Mouse (Mus musculus) megakaryocyte, embryonic 14.5 days (primary cell): ENCODE measurements around the gene Peli2. TPM values are rescaled to one million over a fixed set of nuclear protein-coding genes. Genes with fewer than 3 reads are reported as not detected.

Experiments
- H3K27me3 ChIP-seq: replicated peaks from 2 replicates; pipeline ENCODE3; 2012; ENCODE audit warnings: inconsistent platforms
- H3K36me3 ChIP-seq: replicated peaks from 2 replicates; pipeline ENCODE3; 2012; ENCODE audit warnings: low read length, inconsistent platforms, mixed read lengths
- H3K4me1 ChIP-seq: 2 replicates; pipeline ENCODE4 v1.6.1; 2012; ENCODE audit warnings: inconsistent platforms
- H3K4me3 ChIP-seq: replicated peaks from 2 replicates; pipeline ENCODE3; 2012; ENCODE audit warnings: moderate library complexity, mild to moderate bottlenecking, inconsistent platforms
- H3K9me3 ChIP-seq: 2 replicates; pipeline ENCODE4 v1.6.1; 2012; ENCODE audit warnings: inconsistent platforms
- FLI1 ChIP-seq: IDR thresholded peaks from 2 replicates; pipeline ENCODE4 v1.6.1; 2012; ENCODE audit warnings: low read length, inconsistent platforms, mixed read lengths
- GATA1 ChIP-seq: IDR thresholded peaks from 3 replicates; pipeline ENCODE4 v1.6.1; 2012; ENCODE audit warnings: mixed read lengths, low read length, inconsistent platforms, borderline replicate concordance
- polyA plus RNA-seq: library from polyadenylated mRNA; stranded (reverse); fragments of >175 nt; gene quantifications from 2 replicates; pipeline ENCODE4 v1.2.3, GENCODE M21; 2012; ENCODE audit warnings: low replicate concordance; ENCODE audit not compliant: insufficient read depth

The Peli2 gene
- polyA plus RNA-seq, 1 experiment, result 2.8 TPM

GRCm38 (mm10) chr14:48125971-48126370, 5.3 kb downstream of the Peli2 start:
- Histone ChIP-seq H3K4me3 (no peak overlapping the region), H3K9me3 (no peaks in the 10 kb centered on the region), H3K4me1 (peaks cover 8% of the 10 kb centered on the region), H3K36me3 (no peaks in the 10 kb centered on the region), H3K27me3 (peaks cover 42% of the 10 kb centered on the region)
- TF ChIP-seq FLI1, result no peak
- no peak for TF ChIP-seq GATA1

GRCm38 (mm10) chr14:48126931-48127330, 6.3 kb downstream of the Peli2 start:
- Histone ChIP-seq H3K4me3 (no peak overlapping the region), H3K27me3 (peaks cover 32% of the 10 kb centered on the region), H3K4me1 (no peaks in the 10 kb centered on the region), H3K9me3 (no peaks in the 10 kb centered on the region), H3K36me3 (no peaks in the 10 kb centered on the region)
- no peak for TF ChIP-seq GATA1
- TF ChIP-seq FLI1, result no peak

GRCm38 (mm10) chr14:48127609-48128185, 7.1 kb downstream of the Peli2 start:
- H3K36me3 ChIP-seq, result no peaks in the 10 kb centered on the region

DNA sequence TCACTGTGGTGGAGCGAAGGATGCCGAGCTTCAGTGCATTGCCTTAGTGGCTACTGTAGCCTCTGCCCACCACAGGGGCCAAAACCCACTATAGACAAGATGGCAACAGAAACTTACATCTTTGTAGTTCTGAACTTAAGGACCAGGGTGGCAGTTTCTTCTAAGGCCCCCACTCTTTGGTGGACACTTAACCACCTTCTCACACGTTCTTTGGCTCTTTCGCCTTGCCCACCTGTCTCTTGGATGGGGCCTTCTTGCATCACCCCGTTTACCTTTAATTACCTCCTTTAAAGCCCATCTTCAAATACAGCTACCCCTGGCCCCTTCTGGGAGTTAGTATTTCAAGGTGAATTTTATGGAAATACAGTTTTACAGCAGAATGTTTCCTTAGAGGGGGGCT, 8.1 kb downstream of the Peli2 start:
- Histone ChIP-seq H3K36me3 (no peaks in the 10 kb centered on the region), H3K27me3 (peaks cover 17% of the 10 kb centered on the region), H3K9me3 (no peaks in the 10 kb centered on the region), H3K4me3 (no peak overlapping the region), H3K4me1 (no peaks in the 10 kb centered on the region)
- TF ChIP-seq FLI1 (no peak), GATA1 (no peak)

More at GRCm38 (mm10) chr14:48127609-48128185, 7.1 kb downstream of the Peli2 start:
- Histone ChIP-seq H3K4me1 (no peaks in the 10 kb centered on the region), H3K4me3 (no peak overlapping the region), H3K27me3 (peaks cover 24% of the 10 kb centered on the region), H3K9me3 (no peaks in the 10 kb centered on the region)
- TF ChIP-seq FLI1, result no peak
- no peak for TF ChIP-seq GATA1

DNA sequence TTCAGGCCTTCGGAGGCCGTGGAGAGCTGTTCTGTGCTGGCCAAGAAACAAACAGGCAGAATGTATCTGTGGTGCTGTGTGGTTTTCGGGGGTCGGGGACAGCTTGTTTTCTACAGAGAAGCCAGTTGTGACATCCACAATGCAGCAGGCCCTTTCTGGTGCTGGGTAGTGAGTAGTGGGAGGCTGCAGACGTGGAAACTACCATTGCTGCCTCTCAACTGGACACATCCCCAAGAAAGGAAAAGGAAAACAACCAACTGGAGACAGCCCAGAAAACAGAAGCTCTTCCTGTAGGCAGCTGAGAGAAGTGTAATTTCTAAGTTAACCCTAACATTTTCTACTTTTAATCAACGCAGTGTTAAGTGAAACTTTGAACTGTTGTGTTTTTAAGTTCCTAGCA, 9.4 kb downstream of the Peli2 start:
- H3K27me3 ChIP-seq, result peaks cover 12% of the 10 kb centered on the region
- H3K4me1 ChIP-seq, result no peaks in the 10 kb centered on the region
- H3K36me3 ChIP-seq, result no peaks in the 10 kb centered on the region
- H3K4me3 ChIP-seq, result no peak overlapping the region
- TF ChIP-seq GATA1, result no peak
- no peaks in the 10 kb centered on the region for H3K9me3 ChIP-seq

DNA sequence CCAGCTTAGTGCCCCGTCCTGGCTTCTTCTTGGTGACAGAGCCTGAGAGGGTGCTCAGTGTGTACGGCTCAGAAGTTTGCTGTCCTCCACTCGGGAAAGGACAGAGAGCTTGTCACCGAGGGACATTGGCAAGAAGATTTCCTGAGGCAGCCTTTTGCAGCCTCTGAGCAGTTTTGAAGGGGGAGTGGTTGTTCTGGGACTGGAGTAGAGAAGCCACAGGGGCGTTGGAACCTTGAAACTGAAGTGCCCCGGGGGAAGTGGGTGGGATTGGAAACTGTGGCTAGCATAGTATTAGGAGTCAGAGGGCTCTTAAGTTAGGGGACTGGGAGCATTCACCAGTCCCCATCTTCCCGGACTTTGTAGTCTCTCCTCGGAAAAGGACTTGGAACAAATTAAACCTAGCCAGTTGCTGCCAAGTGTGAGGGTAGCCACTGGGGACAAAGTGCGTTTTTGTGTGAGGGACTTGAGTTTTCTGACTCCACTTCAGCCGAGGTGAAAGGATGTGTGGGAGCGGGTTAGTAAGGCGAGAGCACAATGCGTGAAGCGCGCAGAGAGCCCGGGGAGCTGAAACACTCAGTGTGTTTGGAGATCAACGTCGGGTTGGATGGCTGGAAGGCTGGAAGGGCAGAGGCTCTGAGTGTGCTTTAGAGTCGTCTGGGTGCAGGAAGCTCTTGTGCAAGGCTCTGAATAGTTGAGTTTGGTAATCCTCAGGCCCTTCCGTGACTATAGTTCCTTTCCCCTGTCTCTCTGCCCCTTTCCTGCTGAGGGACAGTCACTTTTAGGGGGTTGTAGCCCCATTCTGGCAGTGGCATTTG, 10.3 kb downstream of the Peli2 start:
- Histone ChIP-seq H3K4me1 (no peaks in the 10 kb centered on the region), H3K36me3 (no peaks in the 10 kb centered on the region), H3K27me3 (peaks cover 8% of the 10 kb centered on the region), H3K4me3 (no peak overlapping the region), H3K9me3 (no peaks in the 10 kb centered on the region)
- TF ChIP-seq GATA1 (no peak), FLI1 (no peak)

GRCm38 (mm10) chr14:48131576-48131922, 10.9 kb downstream of the Peli2 start:
- H3K27me3 ChIP-seq, result peaks cover 8% of the 10 kb centered on the region
- H3K4me3 ChIP-seq, result no peak overlapping the region
- H3K9me3 ChIP-seq, result no peaks in the 10 kb centered on the region
- TF ChIP-seq GATA1 (no peak), FLI1 (no peak)
- no peaks in the 10 kb centered on the region for H3K36me3 ChIP-seq
- no peaks in the 10 kb centered on the region for H3K4me1 ChIP-seq

DNA sequence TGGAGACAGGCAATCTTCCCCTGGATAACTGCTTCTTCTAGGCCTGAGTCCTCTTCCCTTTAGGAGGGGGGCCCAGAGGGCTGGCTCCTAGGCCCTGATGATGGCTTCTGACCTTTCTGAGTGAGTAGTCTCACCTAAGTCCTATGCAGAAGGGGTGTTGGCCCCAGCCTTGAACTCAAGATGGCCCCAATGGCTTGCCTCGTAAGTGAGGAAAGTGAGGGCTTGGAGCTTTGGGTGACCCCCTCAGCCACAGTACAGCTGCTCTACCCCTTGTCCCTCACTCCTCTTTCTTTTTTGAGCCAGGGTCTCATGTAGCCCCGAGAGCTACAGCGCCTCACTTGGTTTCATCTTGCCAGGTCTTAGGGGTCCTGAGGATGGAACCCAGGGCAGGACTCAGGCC, 11.6 kb downstream of the Peli2 start:
- TF ChIP-seq FLI1 (no peak), GATA1 (no peak)
- Histone ChIP-seq H3K27me3 (peaks cover 5% of the 10 kb centered on the region), H3K4me1 (no peaks in the 10 kb centered on the region), H3K4me3 (no peak overlapping the region), H3K9me3 (no peaks in the 10 kb centered on the region), H3K36me3 (no peaks in the 10 kb centered on the region)

DNA sequence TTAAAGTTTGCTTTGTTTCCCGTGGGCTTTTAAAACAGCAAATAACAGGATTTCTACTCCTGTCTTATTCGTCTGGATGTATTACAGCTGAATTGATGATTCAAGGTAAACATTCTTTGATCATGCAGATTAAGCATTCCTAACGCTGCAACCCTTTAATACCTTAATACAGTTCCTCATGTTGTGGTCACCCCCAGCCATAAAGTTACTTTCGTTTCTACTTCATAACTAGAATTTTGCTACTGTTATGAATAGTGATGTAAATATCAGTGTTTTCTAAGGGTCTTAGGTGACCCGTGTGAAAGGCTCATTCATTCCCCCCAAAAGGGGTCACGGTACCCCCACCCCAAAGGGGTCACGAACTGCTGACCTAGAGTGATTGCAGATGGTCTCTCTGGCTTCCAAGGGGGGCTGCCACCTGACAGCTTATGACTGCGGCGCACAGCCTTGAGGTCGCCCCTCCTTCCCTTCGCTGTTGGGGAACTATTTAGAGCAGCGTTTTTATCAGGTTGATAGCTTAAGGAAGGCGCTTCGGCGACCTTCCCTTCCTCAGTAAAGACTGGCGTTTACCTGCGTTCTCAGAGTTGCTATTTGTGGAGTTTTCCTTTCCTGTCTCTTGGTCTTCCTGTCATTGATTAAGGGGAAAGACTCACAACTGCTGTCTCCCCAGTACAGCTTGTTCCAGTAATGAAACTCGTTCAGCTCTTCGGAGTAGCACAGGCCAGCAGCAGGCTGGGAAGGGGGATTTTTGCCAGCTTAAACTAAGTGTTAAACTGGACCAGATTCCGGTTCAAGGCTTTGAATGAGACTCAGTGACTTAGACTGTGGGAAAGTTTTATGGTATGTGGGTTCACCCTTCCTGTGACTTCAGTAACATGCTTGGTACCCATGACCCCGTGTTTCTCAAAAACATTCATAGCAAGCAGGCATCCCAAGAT, 12.5 kb downstream of the Peli2 start:
- Histone ChIP-seq H3K4me3 (no peak overlapping the region), H3K4me1 (no peaks in the 10 kb centered on the region), H3K9me3 (no peaks in the 10 kb centered on the region), H3K36me3 (no peaks in the 10 kb centered on the region), H3K27me3 (peaks cover 2% of the 10 kb centered on the region)
- TF ChIP-seq FLI1 (no peak), GATA1 (no peak)

GRCm38 (mm10) chr14:48134344-48134743, 13.7 kb downstream of the Peli2 start:
- Histone ChIP-seq H3K9me3 (no peaks in the 10 kb centered on the region), H3K36me3 (no peaks in the 10 kb centered on the region), H3K4me3 (no peak overlapping the region), H3K27me3 (peaks cover 2% of the 10 kb centered on the region), H3K4me1 (no peaks in the 10 kb centered on the region)
- no peak for TF ChIP-seq FLI1
- no peak for TF ChIP-seq GATA1
